Mouse (Mus musculus): ENCODE data around the gene Baiap3. TPM values are rescaled to one million over a fixed set of nuclear protein-coding genes. Genes with fewer than 3 reads are reported as not detected.
A peak's percentile ranks its signal among the peaks of the same experiment; 100 is the strongest.

Baiap3 gene
- polyA plus RNA-seq, 1 experiment from 2014 or later, result 1.9 TPM

DNA sequence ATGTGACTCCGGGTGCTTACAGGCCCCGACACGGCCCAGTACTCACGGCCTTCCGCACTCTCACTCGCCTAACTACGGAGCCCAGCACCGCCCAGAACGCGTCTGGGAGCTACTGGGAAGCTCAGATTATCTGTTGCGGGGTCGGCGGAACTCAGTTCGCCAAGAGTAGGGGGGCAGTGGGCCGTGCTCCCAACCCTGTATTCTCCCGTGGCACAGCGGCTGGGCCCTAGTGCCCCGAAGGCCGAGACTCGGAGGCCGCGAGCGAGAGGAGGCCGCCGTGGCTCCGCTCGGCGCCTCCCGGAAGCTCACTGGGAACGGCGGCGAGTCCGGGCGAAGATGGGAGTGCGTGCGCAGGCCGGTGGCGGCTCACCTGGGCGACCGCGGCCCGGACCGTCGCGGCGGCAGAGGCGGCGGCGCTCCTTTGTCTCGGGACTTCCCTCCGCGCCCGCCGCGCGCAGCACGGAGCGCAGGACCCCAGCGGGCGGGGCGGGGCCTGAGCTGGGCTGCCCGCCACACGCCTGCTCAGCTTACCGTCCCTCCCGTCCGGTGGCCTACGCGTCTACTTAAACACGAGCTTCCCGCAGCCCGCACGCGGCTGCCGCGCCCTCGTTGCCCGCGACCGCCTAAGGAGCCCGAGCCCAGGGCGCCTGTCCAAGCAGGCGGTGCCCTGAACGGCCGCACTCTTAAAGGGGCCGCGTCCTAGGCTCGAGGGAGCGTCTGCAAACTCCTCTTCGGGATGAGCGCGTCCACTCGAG lies 17.0 kb upstream of the Baiap3 start:
- H3K36me3 ChIP-seq, result peaks cover 23% of the 10 kb centered on the region
- H3K27me3 ChIP-seq, result no peaks in the 10 kb centered on the region
- WGBS, result under 1% methylated on average over 86 of the region's 92 CpGs
- peak overlapping the region; percentile 94 for H3K4me3 ChIP-seq
- H3K4me1 ChIP-seq, result peaks cover 24% of the 10 kb centered on the region
- peak overlapping the region; percentile 100 for H3K9ac ChIP-seq
- H3K9me3 ChIP-seq, result no peaks in the 10 kb centered on the region
- peak; percentile 88 for ATAC-seq (ENCODE audit: insufficient number of reproducible peaks, insufficient read depth, low FRiP score, low TSS enrichment)
- peak overlapping the region; percentile 98 for H3K27ac ChIP-seq
- H3K4me2 ChIP-seq (replicated peaks), result peak overlapping the region; percentile 91

DNA sequence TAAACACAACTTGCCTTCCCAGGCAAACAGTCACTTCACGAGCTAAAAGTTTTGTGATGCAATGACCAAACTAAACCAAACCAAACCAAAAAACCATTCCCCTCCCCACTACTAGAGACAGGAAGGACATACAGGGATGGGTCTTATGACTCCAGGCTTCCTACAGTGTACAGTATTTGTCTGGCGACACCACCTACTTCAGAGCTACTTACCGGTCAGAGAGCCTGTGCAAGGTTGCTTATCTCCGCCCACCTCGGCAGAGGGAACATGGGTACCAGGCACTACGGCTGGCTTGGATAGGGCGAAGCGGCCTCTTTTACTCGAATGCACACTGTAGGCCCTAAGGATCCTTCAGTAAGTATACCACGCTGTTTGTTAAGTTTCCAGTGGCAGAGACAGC lies 16.2 kb upstream of the Baiap3 start:
- Histone ChIP-seq H3K36me3 (peaks cover 31% of the 10 kb centered on the region), H3K27ac (peak overlapping the region; percentile 98; the same call in 1 of the 2 replicates), H3K4me1 (peaks cover 24% of the 10 kb centered on the region), H3K27me3 (no peaks in the 10 kb centered on the region), H3K4me2 (replicated peaks) (peak overlapping the region; percentile 91), H3K9me3 (no peaks in the 10 kb centered on the region), H3K9ac (peak overlapping the region; percentile 100), H3K4me3 (peak overlapping the region; percentile 94)
- no peak for ATAC-seq (ENCODE audit: insufficient number of reproducible peaks, insufficient read depth, low FRiP score, low TSS enrichment)
- WGBS, result 1% methylated on average over 10 of the region's 10 CpGs

DNA sequence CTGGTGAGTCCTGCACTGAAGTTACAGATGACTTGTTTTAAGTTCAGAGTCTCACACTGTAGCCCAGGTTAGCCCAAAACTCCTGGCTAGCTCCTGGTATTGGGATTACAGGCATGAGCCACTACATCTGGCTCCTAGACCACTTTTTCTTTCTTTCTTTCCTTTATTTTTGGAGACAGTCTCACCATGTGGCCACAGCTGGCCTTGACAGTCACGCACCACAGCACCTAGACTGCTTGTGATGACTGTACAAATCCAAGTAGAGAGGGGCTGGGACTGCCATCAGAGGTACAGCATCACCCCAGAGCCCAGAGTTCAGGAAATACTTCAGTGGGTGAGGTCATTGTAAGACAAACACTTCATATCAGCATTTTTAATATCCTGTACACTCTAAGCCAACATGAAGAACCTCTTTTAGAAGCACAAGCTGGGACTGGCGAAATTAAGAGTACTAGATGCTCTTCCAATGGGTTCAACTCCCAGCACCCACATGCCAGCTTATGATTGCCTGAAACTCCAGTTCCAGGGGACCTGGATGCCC lies 14.7 kb upstream of the Baiap3 start:
- no peak for ATAC-seq (ENCODE audit: insufficient number of reproducible peaks, insufficient read depth, low FRiP score, low TSS enrichment)
- Histone ChIP-seq H3K4me3 (0 out of 2 replicates have a peak overlapping the region, but pooled peaks have one; percentile 1), H3K4me1 (peaks cover 24% of the 10 kb centered on the region), H3K27ac (no peak overlapping the region), H3K27me3 (no peaks in the 10 kb centered on the region), H3K9me3 (no peaks in the 10 kb centered on the region), H3K4me2 (replicated peaks) (peak overlapping the region; percentile 91), H3K9ac (peak overlapping the region; percentile 100), H3K36me3 (peaks cover 46% of the 10 kb centered on the region)
- WGBS, result 86% methylated on average over 2 of the region's 2 CpGs

DNA sequence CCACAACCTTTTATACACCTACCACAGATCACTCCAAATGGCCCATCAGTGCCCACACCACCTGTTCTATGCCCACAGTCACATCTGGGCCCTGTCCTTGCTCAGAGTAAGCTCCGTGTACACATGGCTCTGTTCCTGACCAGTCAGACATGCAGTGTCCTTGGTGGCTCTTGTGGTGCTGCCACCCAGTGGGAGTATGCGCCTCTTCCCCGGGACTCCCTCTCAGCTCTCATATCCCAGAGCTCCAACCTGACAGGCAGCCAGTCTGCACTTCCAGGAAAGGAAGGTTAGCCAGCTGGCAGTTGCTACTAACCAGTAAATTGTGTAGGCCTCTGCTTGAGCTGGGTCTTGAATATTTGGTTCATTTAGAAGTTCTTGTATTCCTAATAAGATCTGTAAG lies 8.3 kb upstream of the Baiap3 start:
- ATAC-seq (ENCODE audit: insufficient number of reproducible peaks, insufficient read depth, low FRiP score, low TSS enrichment), result no peak
- no peaks in the 10 kb centered on the region for H3K9me3 ChIP-seq
- no peaks in the 10 kb centered on the region for H3K27me3 ChIP-seq
- no peak overlapping the region for H3K4me3 ChIP-seq
- WGBS, result 84% methylated on average over 3 of the region's 3 CpGs
- no peak overlapping the region for H3K9ac ChIP-seq
- peaks cover 80% of the 10 kb centered on the region for H3K36me3 ChIP-seq
- H3K4me2 ChIP-seq (replicated peaks), result no peak overlapping the region
- no peak overlapping the region for H3K27ac ChIP-seq
- H3K4me1 ChIP-seq, result no peaks in the 10 kb centered on the region

DNA sequence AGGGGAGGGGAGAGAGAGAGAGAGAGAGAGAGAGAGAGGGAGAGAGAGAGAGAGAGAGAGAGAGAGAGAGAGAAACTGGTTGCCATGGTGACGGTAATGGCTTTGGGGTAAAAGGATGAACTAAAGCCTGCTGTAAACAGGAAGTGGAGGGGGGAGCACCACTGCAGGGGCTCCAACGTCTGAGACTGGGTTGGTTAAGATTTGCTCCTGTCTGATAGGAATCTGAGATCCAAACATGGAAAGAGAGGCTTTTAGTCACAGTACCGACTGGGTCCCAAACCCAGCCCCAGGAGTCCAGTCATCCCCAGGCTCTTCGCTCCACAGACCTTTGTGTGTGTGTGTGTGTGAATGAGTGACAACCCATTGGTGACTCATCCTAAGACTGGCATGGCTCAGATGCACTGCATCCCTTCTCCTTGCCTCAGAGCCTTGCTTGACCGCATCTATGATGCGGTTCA lies 1.7 kb upstream of the Baiap3 start:
- Histone ChIP-seq H3K4me3 (no peak overlapping the region), H3K4me2 (replicated peaks) (no peak overlapping the region), H3K4me1 (peaks cover 16% of the 10 kb centered on the region), H3K27me3 (peaks cover 35% of the 10 kb centered on the region), H3K27ac (no peak overlapping the region), H3K9ac (no peak overlapping the region), H3K36me3 (peaks cover 18% of the 10 kb centered on the region), H3K9me3 (no peaks in the 10 kb centered on the region)
- 55% methylated on average over 6 of the region's 6 CpGs for WGBS
- ATAC-seq (ENCODE audit: insufficient number of reproducible peaks, insufficient read depth, low FRiP score, low TSS enrichment), result no peak

DNA sequence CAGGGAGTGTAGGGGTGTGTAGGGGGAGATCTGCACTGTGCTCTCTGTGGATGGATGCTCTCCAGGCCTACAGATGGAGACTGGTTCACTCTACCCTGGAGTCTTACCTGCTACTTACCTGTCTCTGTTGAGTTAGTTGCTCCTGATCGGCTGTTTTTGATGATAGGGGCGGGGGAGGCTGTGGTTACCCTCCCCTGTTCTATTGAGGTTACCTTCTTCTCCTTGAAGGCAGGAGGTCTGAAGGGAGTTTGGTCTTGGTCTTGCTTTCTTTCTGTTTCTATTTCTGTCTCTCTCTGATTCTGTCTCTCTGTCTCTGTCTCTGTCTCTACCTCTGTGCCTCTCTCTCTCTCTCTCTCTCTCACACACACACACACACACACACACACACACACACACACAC lies 1.1 kb downstream of the Baiap3 start:
- H3K9ac ChIP-seq, result no peak overlapping the region
- H3K27ac ChIP-seq, result no peak overlapping the region
- ATAC-seq (ENCODE audit: insufficient number of reproducible peaks, insufficient read depth, low FRiP score, low TSS enrichment), result no peak
- peaks cover 10% of the 10 kb centered on the region for H3K36me3 ChIP-seq
- H3K27me3 ChIP-seq, result peaks cover 39% of the 10 kb centered on the region
- no peaks in the 10 kb centered on the region for H3K9me3 ChIP-seq
- 34% methylated on average over 2 of the region's 2 CpGs for WGBS
- H3K4me1 ChIP-seq, result peaks cover 16% of the 10 kb centered on the region
- no peak overlapping the region for H3K4me3 ChIP-seq
- H3K4me2 ChIP-seq (replicated peaks), result no peak overlapping the region

DNA sequence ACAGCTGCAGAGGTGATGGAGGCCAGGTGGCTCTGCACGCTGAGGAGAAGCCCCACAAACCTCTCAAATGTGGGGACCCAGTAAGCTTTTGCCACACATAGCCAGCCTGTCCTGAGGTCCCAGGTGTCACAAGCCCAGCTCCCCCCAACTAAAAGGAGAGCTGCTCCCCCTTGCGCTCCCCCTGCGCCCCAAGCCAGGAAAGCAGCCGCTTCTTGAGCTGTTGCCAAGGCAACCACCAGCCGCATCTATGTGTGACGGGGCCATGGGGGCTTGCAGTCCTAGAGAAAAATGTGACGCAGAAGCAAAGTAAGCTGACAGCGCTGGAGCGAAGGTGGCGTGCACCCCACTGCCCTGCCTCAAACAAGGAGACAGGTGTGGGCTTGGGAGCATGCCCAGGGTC lies 2.4 kb downstream of the Baiap3 start:
- Histone ChIP-seq H3K9ac (no peak overlapping the region), H3K36me3 (no peaks in the 10 kb centered on the region), H3K27ac (no peak overlapping the region), H3K27me3 (peaks cover 39% of the 10 kb centered on the region), H3K4me1 (peaks cover 16% of the 10 kb centered on the region), H3K9me3 (no peaks in the 10 kb centered on the region), H3K4me3 (no peak overlapping the region), H3K4me2 (replicated peaks) (no peak overlapping the region)
- 32% methylated on average over 10 of the region's 10 CpGs for WGBS
- no peak for ATAC-seq (ENCODE audit: insufficient number of reproducible peaks, insufficient read depth, low FRiP score, low TSS enrichment)

DNA sequence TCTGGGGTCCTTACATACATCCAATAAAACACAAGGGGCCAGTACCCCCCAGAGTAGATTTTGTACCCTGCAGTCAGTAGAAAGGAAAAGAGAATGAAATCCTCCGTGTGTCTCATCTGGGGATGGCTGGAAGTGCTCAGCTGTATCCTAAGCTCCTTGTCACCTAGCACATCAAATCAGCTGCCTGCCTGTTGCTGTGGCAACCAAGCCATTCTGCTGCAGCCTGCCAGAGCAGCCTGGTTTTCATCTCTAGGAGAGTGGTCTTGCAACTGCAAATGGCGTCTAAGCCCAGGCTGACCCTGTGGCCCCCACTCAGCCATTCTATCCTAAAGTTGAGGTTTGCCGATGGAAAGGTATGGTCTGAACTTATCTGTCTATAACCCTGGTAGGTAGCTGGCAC lies 3.5 kb downstream of the Baiap3 start:
- peaks cover 16% of the 10 kb centered on the region for H3K4me1 ChIP-seq
- no peak overlapping the region for H3K4me2 ChIP-seq (replicated peaks)
- WGBS, result 45% methylated on average over 3 of the region's 3 CpGs
- no peak overlapping the region for H3K4me3 ChIP-seq
- H3K9ac ChIP-seq, result no peak overlapping the region
- no peaks in the 10 kb centered on the region for H3K36me3 ChIP-seq
- H3K9me3 ChIP-seq, result no peaks in the 10 kb centered on the region
- H3K27ac ChIP-seq, result no peak overlapping the region
- ATAC-seq (ENCODE audit: insufficient number of reproducible peaks, insufficient read depth, low FRiP score, low TSS enrichment), result no peak
- peaks cover 39% of the 10 kb centered on the region for H3K27me3 ChIP-seq

DNA sequence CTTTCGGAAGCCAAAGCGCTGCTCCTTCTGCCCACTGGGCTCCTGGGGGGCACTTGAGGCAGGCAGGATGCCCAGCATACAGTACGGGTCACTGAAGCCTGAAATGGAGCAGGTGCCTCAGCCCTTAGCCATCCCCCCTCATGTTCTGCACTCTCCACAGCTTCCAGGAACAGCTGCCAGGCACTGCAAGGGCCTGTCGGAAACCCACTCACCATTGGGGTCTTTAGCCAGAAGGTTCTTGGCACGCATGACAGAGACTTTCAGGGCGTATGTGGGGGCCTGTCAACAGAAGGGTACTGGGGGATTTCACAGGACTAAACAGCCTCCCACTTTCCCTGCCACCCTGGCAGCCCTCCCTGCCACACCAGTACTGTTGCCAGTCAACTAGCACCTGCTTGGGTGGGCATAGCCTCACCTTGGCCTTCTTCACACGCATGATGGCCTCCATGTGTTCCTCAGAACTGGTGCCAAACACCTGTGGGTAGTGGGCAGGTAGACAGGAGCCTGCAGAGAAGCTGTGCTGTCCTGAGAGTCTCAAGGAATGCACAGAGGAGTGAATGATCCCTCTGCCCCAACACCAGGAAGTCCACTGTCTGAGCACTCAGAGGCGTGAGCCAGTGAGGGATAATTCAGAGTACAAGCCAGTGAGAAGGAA lies 5.9 kb downstream of the Baiap3 start:
- H3K27ac ChIP-seq, result no peak overlapping the region

DNA sequence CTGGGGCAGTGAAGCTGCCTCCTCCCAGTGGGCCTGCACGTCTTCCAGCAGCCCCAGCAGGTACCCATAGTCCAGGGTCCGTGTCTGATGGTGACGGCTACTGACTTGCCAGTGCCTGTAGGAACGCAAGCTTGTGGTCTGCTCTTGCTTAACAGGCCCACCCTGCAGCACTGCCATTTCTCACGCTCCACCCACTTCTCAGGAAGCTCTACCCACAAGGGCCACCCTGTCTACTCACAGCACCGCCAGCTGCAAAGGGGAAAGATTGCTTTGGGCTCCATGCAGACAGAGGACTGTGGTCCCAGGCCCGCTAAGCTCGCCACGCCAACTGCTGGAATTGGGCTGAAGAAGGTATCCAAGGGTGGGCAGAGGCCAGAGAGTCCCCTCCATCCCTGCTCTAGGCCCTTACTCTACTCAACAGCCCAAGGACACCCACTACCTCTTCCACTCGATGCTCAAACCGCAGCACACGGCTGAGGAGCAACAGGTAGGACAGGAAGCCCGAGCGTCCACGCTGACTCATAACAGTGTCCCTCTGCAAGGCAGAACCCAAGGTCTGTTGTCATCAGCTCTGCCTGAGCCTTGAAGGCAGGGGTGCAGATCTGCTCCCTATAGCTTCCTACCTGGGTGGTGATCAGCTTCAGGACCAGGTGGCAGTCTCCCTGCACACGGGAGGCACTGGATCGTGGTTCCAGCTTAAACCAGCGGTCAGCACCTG lies 8.0 kb downstream of the Baiap3 start:
- Histone ChIP-seq H3K4me3 (no peak overlapping the region), H3K9ac (no peak overlapping the region), H3K27me3 (peaks cover 7% of the 10 kb centered on the region; the same call in 1 of the 2 replicates), H3K9me3 (no peaks in the 10 kb centered on the region), H3K4me1 (no peaks in the 10 kb centered on the region), H3K27ac (no peak overlapping the region), H3K36me3 (peaks cover 25% of the 10 kb centered on the region), H3K4me2 (replicated peaks) (no peak overlapping the region)
- no peak for ATAC-seq (ENCODE audit: insufficient number of reproducible peaks, insufficient read depth, low FRiP score, low TSS enrichment)
- 80% methylated on average over 18 of the region's 18 CpGs for WGBS

More for the DNA sequence above, 5.9 kb downstream of the Baiap3 start:
- WGBS, result 80% methylated on average over 8 of the region's 8 CpGs
- Histone ChIP-seq H3K27me3 (peaks cover 29% of the 10 kb centered on the region), H3K4me2 (replicated peaks) (no peak overlapping the region), H3K4me1 (peaks cover 6% of the 10 kb centered on the region; the same call in 1 of the 2 replicates), H3K9me3 (no peaks in the 10 kb centered on the region), H3K9ac (no peak overlapping the region), H3K4me3 (no peak overlapping the region), H3K36me3 (0 out of 2 replicates have a peak, but pooled peaks cover 4% of the 10 kb centered on the region)
- ATAC-seq (ENCODE audit: insufficient number of reproducible peaks, insufficient read depth, low FRiP score, low TSS enrichment), result no peak

DNA sequence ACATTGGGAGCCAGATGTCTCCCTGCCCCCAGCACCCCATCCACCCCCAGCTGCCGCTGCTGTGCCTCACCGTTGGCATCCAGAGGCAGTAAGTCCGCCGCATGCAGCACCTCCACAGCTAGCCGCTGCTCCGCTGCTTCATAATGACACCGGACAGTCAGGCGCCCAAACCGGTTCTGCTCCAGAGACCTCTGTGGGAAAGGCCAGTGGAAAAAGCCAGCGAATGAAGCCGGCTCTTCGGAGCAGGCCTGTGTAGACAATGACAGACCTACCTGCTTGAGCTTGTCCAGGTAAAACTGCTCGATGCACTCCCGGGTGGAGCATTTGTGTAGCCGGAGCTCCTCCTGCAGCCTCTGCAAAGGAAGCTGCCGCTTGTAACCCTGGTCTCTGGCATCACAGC lies 11.9 kb downstream of the Baiap3 start:
- Histone ChIP-seq H3K27ac (no peak overlapping the region), H3K9me3 (no peaks in the 10 kb centered on the region), H3K4me1 (peaks cover 13% of the 10 kb centered on the region), H3K36me3 (peaks cover 39% of the 10 kb centered on the region), H3K9ac (no peak overlapping the region), H3K27me3 (no peaks in the 10 kb centered on the region), H3K4me2 (replicated peaks) (no peak overlapping the region), H3K4me3 (no peak overlapping the region)
- 79% methylated on average over 16 of the region's 16 CpGs for WGBS
- no peak for ATAC-seq (ENCODE audit: insufficient number of reproducible peaks, insufficient read depth, low FRiP score, low TSS enrichment)

All from embryonic facial prominence, embryonic 12.5 days (tissue).